In genomic region chr11:81386185-81386584, GRCm38 (mm10) we compare ENCODE assay signal across 16 mouse cellular contexts.
"Had no signal": no experiment of that assay in that cellular context is flagged by ENCODE, and none has a peak within 500 bp of the region (broad histone marks: within the 10 kb centered on the region; RNA-seq: fewer than 3 reads in every experiment).

No protein-coding gene starts in this region.

- H3K27me3 ChIP-seq: neural tube, embryonic 13.5 days; neural tube, embryonic 15.5 days; stomach, embryonic 15.5 days had no signal

- H3K4me1 ChIP-seq: stomach, embryonic 15.5 days had no signal

- H3K4me3 ChIP-seq: neural tube, embryonic 13.5 days; neural tube, embryonic 15.5 days; stomach, embryonic 15.5 days had no signal

- DNase-seq: retina, postnatal 1 day; right cerebral cortex, adult 18-20 months; right cerebral cortex, postnatal 14 days; right cerebral cortex, postnatal 25 days; right cerebral cortex, postnatal 4 days; spleen, adult 18-20 months; thymus, adult 18-20 months; thymus, adult 2 months; thymus, postnatal 14 days; thymus, postnatal 25 days; thymus, postnatal 36 days; thymus, postnatal 4 days had no signal

- H3K9ac ChIP-seq: neural tube, embryonic 13.5 days; neural tube, embryonic 15.5 days; stomach, embryonic 15.5 days had no signal

- H3K4me2 ChIP-seq: neural tube, embryonic 13.5 days; neural tube, embryonic 15.5 days; stomach, embryonic 15.5 days had no signal

- H3K9me3 ChIP-seq: neural tube, embryonic 13.5 days; neural tube, embryonic 15.5 days; stomach, embryonic 15.5 days had no signal

- H3K36me3 ChIP-seq: neural tube, embryonic 13.5 days; neural tube, embryonic 15.5 days; stomach, embryonic 15.5 days had no signal

- H3K27ac ChIP-seq: neural tube, embryonic 13.5 days; neural tube, embryonic 15.5 days; stomach, embryonic 15.5 days; stomach, postnatal 0 days had no signal
